10 mouse cellular contexts compared by ENCODE assay signal in genomic region chr13:99307930-99308359, GRCm38 (mm10). TPM values are rescaled to one million over a fixed set of nuclear protein-coding genes. Genes with fewer than 3 reads are reported as not detected.
DNase-seq lines count a peak whose midpoint lies in the region; ATAC-seq and TF ChIP-seq lines count a peak whose summit lies in the region.
"Had no signal": no experiment of that assay in that cellular context is flagged by ENCODE, and none has a peak within 500 bp of the region (broad histone marks: within the 10 kb centered on the region; RNA-seq: fewer than 3 reads in every experiment).

No protein-coding gene starts in this region.

- no peak overlapping the region for H3K4me2 ChIP-seq in lung, embryonic 16.5 days (ENCODE audit: low read depth, low read length)
- no peak overlapping the region for H3K4me2 ChIP-seq in heart, embryonic 15.5 days
- no peak overlapping the region for H3K4me2 ChIP-seq in hindbrain, embryonic 11.5 days (replicated peaks; ENCODE audit: low read depth, low read length)

- DNase-seq in adrenal gland, adult 8-10 months = peak; percentile 60
- no peak for DNase-seq in adrenal gland, postnatal 4 days (ENCODE audit: low spot score in 2 of 2)
- no peak for DNase-seq in lung, adult 2 months
- DNase-seq in mesoderm, embryonic 11.5 days (ENCODE audit: low read depth, low spot score) = peak; percentile 25
- DNase-seq in hindbrain, embryonic 11.5 days (ENCODE audit: low spot score) = no peak
- DNase-seq in thymus, postnatal 25 days = no peak

- ATAC-seq in lung, embryonic 16.5 days (ENCODE audit: low read depth) = peak; percentile 51; the same call in 1 of the 2 replicates
- peak; percentile 82 for ATAC-seq in heart, embryonic 15.5 days (replicated peaks; ENCODE audit: insufficient number of reproducible peaks, insufficient read depth, low FRiP score, low read depth)
- no peak for ATAC-seq in hindbrain, embryonic 11.5 days (ENCODE audit: low FRiP score)
- ATAC-seq: inflammation-experienced regulatory T-cells, adult 6 months had no signal

- no peak for TF ChIP-seq POLR2A in lung, adult 2 months (IDR thresholded peaks at IDR 0.05; ENCODE audit: borderline replicate concordance, extremely low read depth, low read depth, low read length)

- H3K36me3 ChIP-seq in lung, embryonic 16.5 days (ENCODE audit: control insufficient read depth, insufficient read depth, low read length) = no peaks in the 10 kb centered on the region
- no peaks in the 10 kb centered on the region for H3K36me3 ChIP-seq in heart, embryonic 15.5 days
- H3K36me3 ChIP-seq in hindbrain, embryonic 11.5 days (ENCODE audit: control insufficient read depth, insufficient read depth, low read length) = no peaks in the 10 kb centered on the region

- no peaks in the 10 kb centered on the region for H3K27me3 ChIP-seq in lung, embryonic 16.5 days (ENCODE audit: control insufficient read depth, insufficient read depth, low read depth, low read length)
- no peaks in the 10 kb centered on the region for H3K27me3 ChIP-seq in heart, embryonic 15.5 days
- no peaks in the 10 kb centered on the region for H3K27me3 ChIP-seq in hindbrain, embryonic 11.5 days (ENCODE audit: control insufficient read depth, insufficient read depth, low read length)

- WGBS in lung, embryonic 16.5 days = 42% methylated on average over 5 of the region's 5 CpGs
- 44% methylated on average over 5 of the region's 5 CpGs for WGBS in lung, adult 2 months
- 21% methylated on average over 5 of the region's 5 CpGs for WGBS in heart, embryonic 15.5 days
- WGBS in hindbrain, embryonic 11.5 days = 87% methylated on average over 5 of the region's 5 CpGs

- H3K9me3 ChIP-seq in lung, embryonic 16.5 days (ENCODE audit: control insufficient read depth, low read length) = no peaks in the 10 kb centered on the region
- H3K9me3 ChIP-seq in heart, embryonic 15.5 days (replicated peaks) = no peaks in the 10 kb centered on the region
- no peaks in the 10 kb centered on the region for H3K9me3 ChIP-seq in hindbrain, embryonic 11.5 days (ENCODE audit: control insufficient read depth, low read length)

- H3K4me1 ChIP-seq in lung, embryonic 16.5 days (replicated peaks; ENCODE audit: control insufficient read depth, insufficient read depth, low read length) = peaks cover 10% of the 10 kb centered on the region
- H3K4me1 ChIP-seq in lung, adult 2 months (ENCODE audit: control insufficient read depth, insufficient read depth, low read length) = peaks cover 4% of the 10 kb centered on the region
- H3K4me1 ChIP-seq in heart, embryonic 15.5 days (replicated peaks) = peaks cover 31% of the 10 kb centered on the region
- no peaks in the 10 kb centered on the region for H3K4me1 ChIP-seq in hindbrain, embryonic 11.5 days (replicated peaks; ENCODE audit: control insufficient read depth, insufficient read depth, low read length)

- H3K4me3 ChIP-seq in lung, embryonic 16.5 days (ENCODE audit: low read length) = no peak overlapping the region
- no peak overlapping the region for H3K4me3 ChIP-seq in lung, adult 2 months (replicated peaks; ENCODE audit: extremely low read depth, low read depth, low read length)
- no peak overlapping the region for H3K4me3 ChIP-seq in heart, embryonic 15.5 days
- no peak overlapping the region for H3K4me3 ChIP-seq in hindbrain, embryonic 11.5 days (ENCODE audit: low read depth, low read length)
- H3K4me3 ChIP-seq: megakaryocyte, embryonic 14.5 days had no signal

- H3K27ac ChIP-seq in lung, embryonic 16.5 days (ENCODE audit: low read length) = no peak overlapping the region
- H3K27ac ChIP-seq in heart, embryonic 15.5 days = peak overlapping the region; percentile 92
- no peak overlapping the region for H3K27ac ChIP-seq in hindbrain, embryonic 11.5 days (ENCODE audit: low read depth, low read length)

- no peak for TF ChIP-seq CTCF in lung, adult 2 months (IDR thresholded peaks at IDR 0.05; ENCODE audit: insufficient read depth, low read length)

- no peak overlapping the region for H3K9ac ChIP-seq in lung, embryonic 16.5 days (ENCODE audit: low read length)
- H3K9ac ChIP-seq in heart, embryonic 15.5 days = no peak overlapping the region
- no peak overlapping the region for H3K9ac ChIP-seq in hindbrain, embryonic 11.5 days (ENCODE audit: low read depth, low read length)

RNA-seq across cellular contexts. Expression of gene Ptcd2, which starts 36.6 kb away (rescaled TPM):
- total RNA-seq in adrenal gland, adult 8-10 months (2022) = 10 to 100 TPM; 31.7 to 40.4 (median 35.0) TPM
- total RNA-seq in adrenal gland, postnatal 4 days (2021) = 10 to 100 TPM; 35.8 to 39.6 TPM
- 41.0 and 42.6 TPM in 2 replicates for polyA plus RNA-seq in lung, embryonic 16.5 days (2015; fragmentation: Nextera tagmentation; extraction: Ambion mirVana)
- polyA plus RNA-seq in lung, adult 2 months (2012; rRNA removed) = 9.3 and 10.8 TPM in 2 replicates
- polyA plus RNA-seq in heart, embryonic 15.5 days (2015; fragmentation: Nextera tagmentation; extraction: Ambion mirVana) = 63.9 and 71.8 TPM in 2 replicates
- polyA plus RNA-seq in hindbrain, embryonic 11.5 days (2014; fragmentation: Nextera tagmentation; extraction: Ambion mirVana) = 51.9 and 56.8 TPM in 2 replicates

RNA-seq across cellular contexts. Expression of gene Mrps27, which starts 36.6 kb away (rescaled TPM):
- total RNA-seq in adrenal gland, adult 8-10 months (2022) = 10 to 100 TPM; 46.5 to 49.1 (median 47.6) TPM
- 10 to 100 TPM; 51.7 to 52.1 TPM for total RNA-seq in adrenal gland, postnatal 4 days (2021)
- 53.8 and 54.6 TPM in 2 replicates for polyA plus RNA-seq in lung, embryonic 16.5 days (2015; fragmentation: Nextera tagmentation; extraction: Ambion mirVana)
- polyA plus RNA-seq in lung, adult 2 months (2012; rRNA removed) = 7.4 and 9.5 TPM in 2 replicates
- polyA plus RNA-seq in heart, embryonic 15.5 days (2015; fragmentation: Nextera tagmentation; extraction: Ambion mirVana) = 77.5 and 78.5 TPM in 2 replicates
- polyA plus RNA-seq in hindbrain, embryonic 11.5 days (2014; fragmentation: Nextera tagmentation; extraction: Ambion mirVana) = 55.6 and 59.2 TPM in 2 replicates

Comparison
In these comparisons a context has a peak if more than half of its experiments do, and no peak if none do; other contexts are left out.
1. DNase-seq: peak in adrenal gland, adult 8-10 months (single experiment) and mesoderm, embryonic 11.5 days (single experiment); none in adrenal gland, postnatal 4 days (0 of 2), lung, adult 2 months (single experiment), hindbrain, embryonic 11.5 days (single experiment) and thymus, postnatal 25 days (single experiment).